9 mouse cellular contexts compared by ENCODE assay signal in genomic region chr1:131199118-131199821, GRCm38 (mm10). TPM values are rescaled to one million over a fixed set of nuclear protein-coding genes. Genes with fewer than 3 reads are reported as not detected.
DNase-seq lines count a peak whose midpoint lies in the region; ATAC-seq and TF ChIP-seq lines count a peak whose summit lies in the region.
"Had no signal": no experiment of that assay in that cellular context is flagged by ENCODE, and none has a peak within 500 bp of the region (broad histone marks: within the 10 kb centered on the region; RNA-seq: fewer than 3 reads in every experiment).

No protein-coding gene starts in this region.

- no peak for TF ChIP-seq CTCF in heart, postnatal 0 days (IDR thresholded peaks at IDR 0.05; ENCODE audit: low read depth)

- H3K36me3 ChIP-seq in heart, postnatal 0 days (replicated peaks; ENCODE audit: control insufficient read depth, insufficient read depth, low read length), result no peaks in the 10 kb centered on the region
- no peaks in the 10 kb centered on the region for H3K36me3 ChIP-seq in ES-E14 (ENCODE audit: control insufficient read depth, insufficient read depth, low read length, poor library complexity, severe bottlenecking)
- H3K36me3 ChIP-seq in midbrain, embryonic 16.5 days (ENCODE audit: control insufficient read depth, insufficient read depth, low read length), result no peaks in the 10 kb centered on the region

- no peak for DNase-seq in heart, postnatal 0 days (ENCODE audit: low spot score)
- DNase-seq in heart, postnatal 36 days, result no peak
- no peak for DNase-seq in ES-E14 (ENCODE audit: low read depth, low spot score)
- peak; percentile 34 to 49 for DNase-seq in natural killer cell, adult 2 months (ENCODE audit: low spot score in 2 of 2)
- DNase-seq in ovary, postnatal 10 days (ENCODE audit: low spot score), result no peak
- no peak for DNase-seq in frontal cortex, postnatal 25 days (ENCODE audit: low spot score in 2 of 2)

- H3K27ac ChIP-seq in heart, postnatal 0 days (ENCODE audit: low read depth), result no peak overlapping the region
- H3K27ac ChIP-seq in ES-E14 (ENCODE audit: insufficient read depth, low read depth, low read length, poor library complexity, severe bottlenecking), result no peak overlapping the region
- no peak overlapping the region for H3K27ac ChIP-seq in midbrain, embryonic 16.5 days (ENCODE audit: low read length)

- no peaks in the 10 kb centered on the region for H3K4me1 ChIP-seq in heart, postnatal 0 days (ENCODE audit: control insufficient read depth, insufficient read depth)
- peaks cover 0 to 9% of the 10 kb centered on the region in 2 experiments; a peak in 1 of 4 replicates for H3K4me1 ChIP-seq in ES-E14 (ENCODE audit: control insufficient read depth in 2 of 2, insufficient read depth in 2 of 2, low read length in 2 of 2, poor library complexity in 1 of 2)
- H3K4me1 ChIP-seq in midbrain, embryonic 16.5 days (ENCODE audit: control insufficient read depth, insufficient read depth, low read length), result no peaks in the 10 kb centered on the region; the same call in 1 of the 2 replicates

- TF ChIP-seq EP300 in heart, postnatal 0 days (IDR thresholded peaks at IDR 0.05; ENCODE audit: low read depth), result no peak

- WGBS in heart, postnatal 0 days, result 79% methylated on average over 18 of the region's 18 CpGs
- 90% methylated on average over 18 of the region's 18 CpGs for WGBS in midbrain, embryonic 16.5 days

- H3K4me2 ChIP-seq in heart, postnatal 0 days (ENCODE audit: low read depth, low read length), result peak overlapping the region; percentile 26; the same call in 1 of the 2 replicates
- H3K4me2 ChIP-seq in midbrain, embryonic 16.5 days (ENCODE audit: low read length), result no peak overlapping the region

- no peak overlapping the region for H3K9ac ChIP-seq in heart, postnatal 0 days (replicated peaks; ENCODE audit: low read depth, low read length)
- H3K9ac ChIP-seq in ES-E14 (ENCODE audit: insufficient read depth, low read depth, low read length, poor library complexity, severe bottlenecking), result no peak overlapping the region
- H3K9ac ChIP-seq in midbrain, embryonic 16.5 days (ENCODE audit: low read depth, low read length), result no peak overlapping the region

- H3K4me3 ChIP-seq in heart, postnatal 0 days (ENCODE audit: low read depth, low read length), result peak overlapping the region; percentile 23; the same call in 1 of the 2 replicates
- peak overlapping the region; percentile 3 to 18; a peak in 1 of 4 replicates for H3K4me3 ChIP-seq in ES-E14 (ENCODE audit: insufficient read depth in 1 of 2, low read depth in 1 of 2, low read length in 2 of 2, poor library complexity in 1 of 2, severe bottlenecking in 1 of 2)
- no peak overlapping the region for H3K4me3 ChIP-seq in midbrain, embryonic 16.5 days (ENCODE audit: low read depth, low read length)

- H3K9me3 ChIP-seq in heart, postnatal 0 days (replicated peaks; ENCODE audit: control insufficient read depth, low read length), result no peaks in the 10 kb centered on the region
- H3K9me3 ChIP-seq in ES-E14 (ENCODE audit: control insufficient read depth, insufficient read depth, low read depth, low read length), result no peaks in the 10 kb centered on the region
- no peaks in the 10 kb centered on the region for H3K9me3 ChIP-seq in midbrain, embryonic 16.5 days (replicated peaks; ENCODE audit: control insufficient read depth, low read length, poor library complexity, severe bottlenecking)

- intact Hi-C loops in heart, postnatal 36 days (cut with DNase I), result no loop called here

- ATAC-seq in heart, postnatal 0 days (ENCODE audit: insufficient read depth, low read depth), result no peak
- ATAC-seq in inflammation-experienced regulatory T-cells, adult 6 months, result peak; percentile 25
- ATAC-seq in midbrain, embryonic 16.5 days, result no peak
- ATAC-seq: Patski had no signal

- in situ Hi-C loops in ES-E14 (cut with MboI; ENCODE audit: low sequenced_read_pairs in 2 of 2, unreplicated experiment in 2 of 2), result no loop called here

- no peaks in the 10 kb centered on the region for H3K27me3 ChIP-seq in heart, postnatal 0 days (ENCODE audit: control insufficient read depth, insufficient read depth, low read length)
- H3K27me3 ChIP-seq in midbrain, embryonic 16.5 days (ENCODE audit: control insufficient read depth, insufficient read depth, low read depth, low read length), result no peaks in the 10 kb centered on the region
- H3K27me3 ChIP-seq: Patski had no signal

TF ChIP-seq in ES-E14, 5 proteins besides CTCF, POLR2A, EP300 and RAD21:
- TF ChIP-seq HCFC1 (IDR thresholded peaks at IDR 0.05; ENCODE audit: borderline replicate concordance, insufficient read depth, low read length) (no peak), CHD2 (IDR thresholded peaks at IDR 0.05; ENCODE audit: low read depth, low read length) (no peak), ZC3H11A (IDR thresholded peaks at IDR 0.05; ENCODE audit: borderline replicate concordance, low read depth, low read length) (no peak), MAFK (IDR thresholded peaks at IDR 0.05; ENCODE audit: insufficient read depth, low read depth, low read length) (no peak), ZNF384 (IDR thresholded peaks at IDR 0.05; ENCODE audit: low read depth, low read length) (no peak)

RNA-seq across cellular contexts. Expression of gene Rassf5, which starts 45.8 kb away (rescaled TPM):
- 3.3 and 23.4 TPM in 2 replicates for total RNA-seq in heart, postnatal 0 days (2014; rRNA removed; ENCODE audit: low replicate concordance)
- 2.9 and 3.3 TPM in 2 replicates for polyA plus RNA-seq in heart, postnatal 0 days (2015; fragmentation: Nextera tagmentation; extraction: Ambion mirVana)
- total RNA-seq in heart, postnatal 36 days (2021), result 1 to 10 TPM; 1.7 to 1.8 TPM
- 0.76 and 1.2 TPM in 2 replicates for total RNA-seq in ES-E14 (2012; rRNA removed)
- polyA plus RNA-seq in inflammation-experienced regulatory T-cells, adult 6 months (2017; shearing (Covaris generic)), result 100 to 1,000 TPM; 267 to 383 (median 370) TPM
- 3.4 and 4.0 TPM in 2 replicates for polyA plus RNA-seq in midbrain, embryonic 16.5 days (2015; fragmentation: Nextera tagmentation; extraction: Ambion mirVana)

RNA-seq across cellular contexts. Expression of gene Eif2d, which starts 46.3 kb away (rescaled TPM):
- total RNA-seq in heart, postnatal 0 days (2014; rRNA removed; ENCODE audit: low replicate concordance), result 16.6 and 27.0 TPM in 2 replicates
- 38.3 and 39.6 TPM in 2 replicates for polyA plus RNA-seq in heart, postnatal 0 days (2015; fragmentation: Nextera tagmentation; extraction: Ambion mirVana)
- total RNA-seq in heart, postnatal 36 days (2021), result 10 to 100 TPM; 34.0 to 39.3 TPM
- total RNA-seq in ES-E14 (2012; rRNA removed), result 64.5 and 70.1 TPM in 2 replicates
- polyA plus RNA-seq in inflammation-experienced regulatory T-cells, adult 6 months (2017; shearing (Covaris generic)), result 10 to 100 TPM; 53.4 to 71.7 (median 60.8) TPM
- 46.8 and 51.1 TPM in 2 replicates for polyA plus RNA-seq in midbrain, embryonic 16.5 days (2015; fragmentation: Nextera tagmentation; extraction: Ambion mirVana)

Comparison
In these comparisons a context has a peak if more than half of its experiments do, and no peak if none do; other contexts are left out.
1. DNase-seq: peak in natural killer cell, adult 2 months (2 of 2); none in heart, postnatal 0 days (single experiment), heart, postnatal 36 days (0 of 2), ES-E14 (single experiment), ovary, postnatal 10 days (single experiment) and frontal cortex, postnatal 25 days (0 of 2).